Mouse (Mus musculus) lung, postnatal 4 days (tissue): Measurements from ENCODE around the gene Erbin.
A peak's percentile ranks its signal among the peaks of the same experiment; 100 is the strongest.

Experiments
- DNase-seq, 2 experiments: peaks; one replicate each; pipeline ENCODE4 v3.0.0; 2021

The Erbin gene

GRCm38 (mm10) chr13:103806210-103806851 is 114.0 kb downstream of the Erbin start:
- no peak for DNase-seq

GRCm38 (mm10) chr13:103803721-103804120 is 116.6 kb downstream of the Erbin start:
- DNase-seq: no peak

GRCm38 (mm10) chr13:103801021-103801420 is 119.3 kb downstream of the Erbin start:
- no peak for DNase-seq

GRCm38 (mm10) chr13:103794688-103795543 is 125.4 kb downstream of the Erbin start:
- no peak for DNase-seq

GRCm38 (mm10) chr13:103779922-103780585 is 140.3 kb downstream of the Erbin start:
- peak in 1 of 2 experiments; percentile 44 for DNase-seq

GRCm38 (mm10) chr13:103777126-103777525 is 143.2 kb downstream of the Erbin start:
- no peak for DNase-seq

GRCm38 (mm10) chr13:103774119-103774757 is 146.1 kb downstream of the Erbin start, which contains the start of gene Srek1:
TSS of gene Srek1 (minus strand) at chr13:103774608.
- DNase-seq: peak; percentile 94 to 96

- no peak for DNase-seq
Measured at GRCm38 (mm10) chr13:103773407-103774118, 146.8 kb downstream of the Erbin start.

- no peak for DNase-seq
Measured at GRCm38 (mm10) chr13:103772917-103773316, 147.4 kb downstream of the Erbin start.

- DNase-seq: no peak
Measured at GRCm38 (mm10) chr13:103770821-103771220, 149.5 kb downstream of the Erbin start.
